Mouse (Mus musculus) myocyte (in vitro differentiated cells): ENCODE data around the gene Rab1a.

Source experiments
- POLR2A ChIP-seq: IDR thresholded peaks from one replicate; pipeline ENCODE4 v1.6.1; 2011; ENCODE audit warnings: low read depth, mild to moderate bottlenecking, control low read depth, moderate library complexity; ENCODE audit not compliant: insufficient read length
- REST ChIP-seq: IDR thresholded peaks from one replicate; pipeline ENCODE4 v1.6.1; 2011; ENCODE audit warnings: mild to moderate bottlenecking, control low read depth, moderate library complexity; ENCODE audit not compliant: insufficient read depth, insufficient read length
- USF1 ChIP-seq: IDR thresholded peaks from one replicate; pipeline ENCODE4 v1.6.1; 2011; ENCODE audit warnings: low read depth, mild to moderate bottlenecking, control low read depth, moderate library complexity

DNA sequence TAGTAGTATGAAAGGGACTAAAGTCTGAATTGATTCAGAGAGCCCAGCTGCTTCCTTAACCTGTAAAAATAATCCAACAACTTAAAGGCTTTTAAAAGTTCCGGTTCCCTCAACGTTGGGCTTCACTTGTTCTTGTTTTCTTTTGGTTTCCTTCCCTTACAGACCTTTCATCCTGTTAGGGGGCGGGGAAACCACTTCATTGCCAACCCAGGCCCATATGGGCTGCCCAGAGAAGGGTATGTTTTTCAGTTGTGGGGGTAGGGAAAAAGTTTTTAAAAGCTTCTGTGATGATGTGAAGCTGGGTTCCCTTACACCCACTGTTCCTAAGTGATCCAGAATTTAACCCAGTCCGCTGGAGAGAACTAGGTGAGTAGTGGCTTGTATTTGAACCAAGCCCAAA, 47.0 kb downstream of the Rab1a start:
- TF ChIP-seq USF1 (no peak), POLR2A (no peak), REST (no peak)
